Mouse (Mus musculus) liver, embryonic 14.5 days (tissue): ENCODE measurements at regions not wholly inside any gene's neighbourhood (a gene's known extent, or its start where the extent isn't known, plus 50 kb on each side); places are given as distances from the start of the nearest gene placed in this dataset.

Experiments used
- CTCF ChIP-seq: IDR thresholded peaks from 2 replicates; pipeline ENCODE4 v1.5.1; 2016; ENCODE audit warnings: antibody characterized with exemption, low read depth, control low read depth
- EP300 ChIP-seq: IDR thresholded peaks from 2 replicates; pipeline ENCODE4 v1.6.1; 2016; ENCODE audit warnings: antibody characterized with exemption, low read depth

DNA sequence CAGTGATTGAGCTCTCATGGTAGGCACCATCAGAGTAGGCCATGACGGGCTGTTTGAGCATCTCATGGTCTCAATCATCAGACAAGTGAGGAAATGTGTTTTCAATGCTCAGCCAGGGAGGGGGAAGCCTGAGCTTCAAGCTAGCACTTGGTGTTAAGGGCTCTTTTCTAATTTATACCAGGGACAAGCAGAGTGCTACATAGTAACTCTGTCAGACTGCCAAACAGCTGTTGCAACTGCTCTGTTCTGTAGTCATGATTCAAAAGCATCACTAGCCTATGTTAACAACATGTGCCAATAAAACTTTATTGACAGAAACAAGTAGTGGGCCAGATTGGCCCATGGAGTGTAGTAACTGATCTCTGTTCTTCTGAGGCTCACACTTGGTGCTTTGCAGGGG is 235.0 kb downstream of the Gm26897 start:
- TF ChIP-seq CTCF, result no peak
- no peak for TF ChIP-seq EP300
